Mouse (Mus musculus) cerebellum, adult 2 months (tissue): ENCODE measurements around the gene Zcchc10. TPM values are rescaled to one million over a fixed set of nuclear protein-coding genes. Genes with fewer than 3 reads are reported as not detected.
"Not testable (repeated sequence)": the region's sequence is repeated elsewhere in the genome, so short reads cannot be mapped to it uniquely, and the experiment has no call there.

Source experiments
- DNase-seq, 2 experiments: peaks; one replicate each; pipeline ENCODE4 v3.0.0; 2021
- H3K27ac ChIP-seq: fragments of 200-500 bp; 2 replicates; pipeline ENCODE4 v1.5.1; 2012; ENCODE audit warnings: low read length, control low read depth, inconsistent platforms; ENCODE audit not compliant: insufficient read depth
- H3K27me3 ChIP-seq: fragments of 200-500 bp; 2 replicates; pipeline ENCODE4 v1.6.1; 2012; ENCODE audit warnings: inconsistent platforms, mild to moderate bottlenecking, low read length, moderate library complexity; ENCODE audit not compliant: control insufficient read depth, insufficient read depth
- H3K4me1 ChIP-seq: fragments of 200-500 bp; 2 replicates; pipeline ENCODE4 v1.6.1; 2011; ENCODE audit warnings: low read length; ENCODE audit not compliant: control insufficient read depth, insufficient read depth
- H3K4me3 ChIP-seq: fragments of 200-500 bp; replicated peaks from 2 replicates; pipeline ENCODE3; 2011; ENCODE audit warnings: mild to moderate bottlenecking, low read depth, low read length, control low read depth; ENCODE audit not compliant: insufficient read depth
- CTCF ChIP-seq: fragments of 200-500 bp; IDR thresholded peaks from 2 replicates; pipeline ENCODE4 v1.5.1; 2011; ENCODE audit warnings: low read depth, mild to moderate bottlenecking, control low read depth, low read length, moderate library complexity, borderline replicate concordance; ENCODE audit not compliant: insufficient read depth
- POLR2A ChIP-seq: fragments of 200-500 bp; IDR thresholded peaks from 2 replicates; pipeline ENCODE4 v1.6.1; 2011; ENCODE audit warnings: low read length, control low read depth, borderline replicate concordance; ENCODE audit not compliant: insufficient read depth
- WGBS: fragments of 180-500 bp; shearing (Covaris S2); methylation state at CpG from one replicate; pipeline ENCODE4 v1.1.7; 2018; 5-methylcytosine and 5-hydroxymethylcytosine counted together
- polyA plus RNA-seq: library from polyadenylated mRNA; depleted of rRNA; stranded (reverse); fragments of >200 nt; gene quantifications from 2 replicates; pipeline ENCODE4 v1.2.3, GENCODE M21; 2012

Gene Zcchc10
- polyA plus RNA-seq, 1 experiment, result 11.8 TPM

- Histone ChIP-seq H3K4me3 (no peak overlapping the region), H3K27me3 (no peaks in the 10 kb centered on the region), H3K27ac (no peak overlapping the region; the same call in 1 of the 2 replicates), H3K4me1 (no peaks in the 10 kb centered on the region)
- DNase-seq, result no peak
- TF ChIP-seq POLR2A (no peak), CTCF (no peak)
These were observed 16.1 kb upstream of the Zcchc10 start for GRCm38 (mm10) chr11:53308251-53308864.

- no peak for DNase-seq
- Histone ChIP-seq H3K4me1 (no peaks in the 10 kb centered on the region), H3K27me3 (no peaks in the 10 kb centered on the region), H3K4me3 (no peak overlapping the region), H3K27ac (peak overlapping the region; percentile 6; the same call in 1 of the 2 replicates)
- WGBS, result 54% methylated on average over 2 of the region's 2 CpGs
- TF ChIP-seq POLR2A (no peak), CTCF (no peak)
These were observed 15.6 kb upstream of the Zcchc10 start for GRCm38 (mm10) chr11:53308884-53309310.

GRCm38 (mm10) chr11:53311385-53311784 lies 13.1 kb upstream of the Zcchc10 start:
- DNase-seq, result no peak
- WGBS, result 61% methylated on average over 1 of the region's 1 CpGs
- H3K4me3 ChIP-seq, result no peak overlapping the region
- no peaks in the 10 kb centered on the region for H3K4me1 ChIP-seq
- H3K27me3 ChIP-seq, result no peaks in the 10 kb centered on the region
- TF ChIP-seq CTCF, result no peak
- TF ChIP-seq POLR2A, result no peak
- no peak overlapping the region for H3K27ac ChIP-seq

GRCm38 (mm10) chr11:53312823-53313222 lies 11.7 kb upstream of the Zcchc10 start:
- not testable (repeated sequence) for H3K4me1 ChIP-seq, H3K27ac ChIP-seq, H3K27me3 ChIP-seq, DNase-seq, H3K4me3 ChIP-seq
- 65% methylated on average over 1 of the region's 1 CpGs for WGBS

- WGBS, result 72% methylated on average over 1 of the region's 1 CpGs
- no peak for DNase-seq
- Histone ChIP-seq H3K27ac (no peak overlapping the region), H3K27me3 (no peaks in the 10 kb centered on the region), H3K4me3 (no peak overlapping the region), H3K4me1 (no peaks in the 10 kb centered on the region)
- TF ChIP-seq POLR2A (no peak), CTCF (no peak)
These were observed 9.7 kb upstream of the Zcchc10 start for GRCm38 (mm10) chr11:53314770-53315173.

- Histone ChIP-seq H3K4me3 (no peak overlapping the region), H3K27ac (no peak overlapping the region), H3K4me1 (no peaks in the 10 kb centered on the region), H3K27me3 (no peaks in the 10 kb centered on the region)
- TF ChIP-seq CTCF (no peak), POLR2A (no peak)
- WGBS, result 58% methylated on average over 6 of the region's 6 CpGs
- DNase-seq, result no peak
These were observed 7.5 kb upstream of the Zcchc10 start for GRCm38 (mm10) chr11:53316996-53317395.

GRCm38 (mm10) chr11:53318041-53318440 lies 6.4 kb upstream of the Zcchc10 start:
- no peak for TF ChIP-seq CTCF
- no peak for TF ChIP-seq POLR2A
- no peaks in the 10 kb centered on the region for H3K4me1 ChIP-seq
- no peak overlapping the region for H3K4me3 ChIP-seq
- no peak overlapping the region for H3K27ac ChIP-seq
- WGBS, result 83% methylated on average over 7 of the region's 7 CpGs
- no peaks in the 10 kb centered on the region for H3K27me3 ChIP-seq
- no peak for DNase-seq

- H3K27me3 ChIP-seq, H3K4me3 ChIP-seq, DNase-seq, H3K27ac ChIP-seq, H3K4me1 ChIP-seq: not testable (repeated sequence)
- WGBS, result 76% methylated on average over 3 of the region's 3 CpGs
These were observed 5.9 kb upstream of the Zcchc10 start for GRCm38 (mm10) chr11:53318568-53318967.

GRCm38 (mm10) chr11:53319867-53320266 lies 4.6 kb upstream of the Zcchc10 start:
- not testable (repeated sequence) for H3K4me3 ChIP-seq, DNase-seq, H3K27ac ChIP-seq, H3K4me1 ChIP-seq, H3K27me3 ChIP-seq
- 91% methylated on average over 13 of the region's 13 CpGs for WGBS
